Mouse (Mus musculus) cerebellum, adult 2 months (tissue): ENCODE measurements at regions not wholly inside any gene's neighbourhood (a gene's known extent, or its start where the extent isn't known, plus 50 kb on each side); places are given as distances from the start of the nearest gene placed in this dataset.

ENCODE experiments used
- DNase-seq, 2 experiments: peaks; one replicate each; pipeline ENCODE4 v3.0.0; 2021
- H3K27ac ChIP-seq: fragments of 200-500 bp; 2 replicates; pipeline ENCODE4 v1.5.1; 2012; ENCODE audit warnings: low read length, control low read depth, inconsistent platforms; ENCODE audit not compliant: insufficient read depth
- H3K27me3 ChIP-seq: fragments of 200-500 bp; 2 replicates; pipeline ENCODE4 v1.6.1; 2012; ENCODE audit warnings: inconsistent platforms, mild to moderate bottlenecking, low read length, moderate library complexity; ENCODE audit not compliant: control insufficient read depth, insufficient read depth
- H3K4me1 ChIP-seq: fragments of 200-500 bp; 2 replicates; pipeline ENCODE4 v1.6.1; 2011; ENCODE audit warnings: low read length; ENCODE audit not compliant: control insufficient read depth, insufficient read depth
- H3K4me3 ChIP-seq: fragments of 200-500 bp; replicated peaks from 2 replicates; pipeline ENCODE3; 2011; ENCODE audit warnings: mild to moderate bottlenecking, low read depth, low read length, control low read depth; ENCODE audit not compliant: insufficient read depth
- CTCF ChIP-seq: fragments of 200-500 bp; IDR thresholded peaks from 2 replicates; pipeline ENCODE4 v1.5.1; 2011; ENCODE audit warnings: low read depth, mild to moderate bottlenecking, control low read depth, low read length, moderate library complexity, borderline replicate concordance; ENCODE audit not compliant: insufficient read depth
- POLR2A ChIP-seq: fragments of 200-500 bp; IDR thresholded peaks from 2 replicates; pipeline ENCODE4 v1.6.1; 2011; ENCODE audit warnings: low read length, control low read depth, borderline replicate concordance; ENCODE audit not compliant: insufficient read depth
- WGBS: fragments of 180-500 bp; shearing (Covaris S2); methylation state at CpG from one replicate; pipeline ENCODE4 v1.1.7; 2018; 5-methylcytosine and 5-hydroxymethylcytosine counted together

DNA sequence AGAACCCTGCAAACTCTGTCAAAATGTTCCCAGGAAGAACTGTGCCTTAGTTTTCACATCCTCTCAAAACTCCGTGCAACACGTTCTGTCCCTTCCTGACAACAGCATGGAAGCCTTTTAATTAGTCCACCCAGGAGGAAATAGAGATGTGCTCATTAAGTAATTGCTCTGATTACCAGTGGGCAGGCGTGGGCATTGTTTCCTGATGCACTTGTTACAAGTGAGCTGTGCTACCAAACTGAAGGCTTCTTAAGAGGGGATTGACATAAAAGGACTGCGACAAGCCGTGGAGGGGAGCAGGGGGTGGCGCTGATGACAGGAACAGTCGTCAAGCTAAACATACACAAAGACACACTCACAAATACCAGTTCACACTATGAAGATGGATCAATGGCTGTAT lies 192.1 kb upstream of the Veph1 start:
- 26% methylated on average over 7 of the region's 7 CpGs for whole genome bisulfite sequencing
- H3K27ac ChIP-seq, result no peak overlapping the region
- no peak for TF ChIP-seq CTCF
- no peak for TF ChIP-seq POLR2A
- no peaks in the 10 kb centered on the region for H3K27me3 ChIP-seq
- H3K4me3 ChIP-seq, result no peak overlapping the region
- DNase-seq, result no peak
- H3K4me1 ChIP-seq, result no peaks in the 10 kb centered on the region

DNA sequence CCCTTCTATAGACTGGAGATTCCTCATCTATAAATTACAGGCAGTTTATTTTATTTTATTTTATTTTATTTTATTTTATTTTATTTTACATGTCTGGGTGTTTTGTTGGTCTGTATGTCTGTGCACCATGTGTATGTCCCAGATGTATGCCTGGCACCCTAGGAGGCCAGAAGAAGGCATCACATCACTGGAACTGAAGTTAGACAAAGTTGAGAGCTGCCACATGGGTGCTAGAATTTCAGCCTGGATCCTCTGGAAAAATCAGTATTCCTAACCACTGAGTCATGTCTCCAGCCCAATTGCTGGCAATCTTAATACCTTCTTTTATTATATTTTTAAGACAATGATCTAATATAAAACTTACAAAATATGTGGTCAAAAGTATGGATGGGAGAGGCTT lies 190.0 kb upstream of the Veph1 start:
- no peak for TF ChIP-seq POLR2A
- no peak for TF ChIP-seq CTCF
- no peaks in the 10 kb centered on the region for H3K4me1 ChIP-seq

DNA sequence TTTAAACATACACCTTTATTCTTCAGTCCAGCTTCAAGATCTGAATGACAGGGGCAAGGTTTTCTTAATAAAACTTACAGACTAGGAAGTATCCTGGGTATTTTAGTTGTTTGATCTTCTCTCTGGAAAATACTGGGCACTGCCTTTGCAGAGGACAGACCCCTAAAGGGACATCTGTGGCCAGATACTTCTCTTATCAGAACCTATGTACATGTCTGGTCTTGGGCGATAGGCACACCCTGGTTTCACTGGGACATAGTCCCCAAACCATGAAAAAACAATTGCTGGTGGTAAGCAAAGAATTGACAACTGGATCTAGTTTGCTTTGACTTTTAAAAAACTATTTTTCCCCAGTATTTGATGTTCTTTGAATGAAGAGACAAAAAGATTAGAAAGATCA lies 189.5 kb upstream of the Veph1 start:
- DNase-seq, result no peak

More for the DNA sequence above, 190.0 kb upstream of the Veph1 start:
- no peaks in the 10 kb centered on the region for H3K27me3 ChIP-seq
- no peak overlapping the region for H3K27ac ChIP-seq
- DNase-seq, result no peak
- no peak overlapping the region for H3K4me3 ChIP-seq

DNA sequence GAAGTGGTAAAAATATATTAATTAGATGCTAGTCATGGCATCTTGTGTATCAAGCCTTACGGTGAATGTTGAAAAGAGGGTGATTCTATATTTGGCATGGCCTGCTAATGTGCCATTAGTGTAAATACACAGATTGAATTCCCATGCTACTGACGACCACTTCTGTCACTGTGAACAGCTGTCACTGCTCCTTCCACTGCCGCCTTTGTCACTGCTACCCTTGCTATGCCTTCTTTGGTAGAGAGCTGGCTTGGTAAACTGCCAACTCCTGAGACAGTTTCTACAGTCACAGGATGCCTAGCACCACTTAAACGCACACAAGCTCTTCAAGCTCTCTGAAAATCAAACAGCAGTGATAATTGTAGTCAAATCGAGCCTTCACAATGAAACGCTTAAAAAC lies 184.1 kb upstream of the Veph1 start:
- DNase-seq, result no peak
- no peaks in the 10 kb centered on the region for H3K4me1 ChIP-seq
- 22% methylated on average over 6 of the region's 6 CpGs for WGBS
- no peak overlapping the region for H3K27ac ChIP-seq
- no peak for TF ChIP-seq POLR2A
- TF ChIP-seq CTCF, result no peak
- no peak overlapping the region for H3K4me3 ChIP-seq
- H3K27me3 ChIP-seq, result no peaks in the 10 kb centered on the region

More for the DNA sequence above, 189.5 kb upstream of the Veph1 start:
- TF ChIP-seq POLR2A (no peak), CTCF (no peak)
- H3K27ac ChIP-seq, result no peak overlapping the region
- 96% methylated on average over 1 of the region's 1 CpGs for WGBS
- no peaks in the 10 kb centered on the region for H3K27me3 ChIP-seq
- no peaks in the 10 kb centered on the region for H3K4me1 ChIP-seq
- H3K4me3 ChIP-seq, result no peak overlapping the region

DNA sequence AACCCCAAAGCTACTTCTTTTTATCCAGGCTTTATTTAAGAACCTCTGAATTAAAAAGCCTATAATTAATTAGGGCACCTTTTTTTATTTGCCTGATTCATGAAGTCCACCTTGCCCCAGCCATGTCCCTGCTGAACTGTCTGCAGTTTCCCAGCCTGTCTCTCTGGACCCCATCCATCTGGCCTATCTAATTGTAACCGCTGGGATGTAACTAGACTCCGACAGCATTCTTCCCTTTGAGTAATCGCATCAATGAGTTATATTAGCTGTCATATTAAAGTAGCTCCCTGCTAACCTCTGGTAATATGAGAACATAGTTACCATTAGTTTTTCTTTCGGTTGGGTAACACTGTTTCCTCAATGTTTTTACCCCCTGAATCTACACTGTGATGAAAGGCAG lies 182.6 kb upstream of the Veph1 start:
- no peak overlapping the region for H3K27ac ChIP-seq
- DNase-seq, result no peak
- H3K4me3 ChIP-seq, result no peak overlapping the region
- TF ChIP-seq CTCF, result no peak
- H3K4me1 ChIP-seq, result no peaks in the 10 kb centered on the region
- H3K27me3 ChIP-seq, result no peaks in the 10 kb centered on the region
- 15% methylated on average over 4 of the region's 4 CpGs for WGBS

DNA sequence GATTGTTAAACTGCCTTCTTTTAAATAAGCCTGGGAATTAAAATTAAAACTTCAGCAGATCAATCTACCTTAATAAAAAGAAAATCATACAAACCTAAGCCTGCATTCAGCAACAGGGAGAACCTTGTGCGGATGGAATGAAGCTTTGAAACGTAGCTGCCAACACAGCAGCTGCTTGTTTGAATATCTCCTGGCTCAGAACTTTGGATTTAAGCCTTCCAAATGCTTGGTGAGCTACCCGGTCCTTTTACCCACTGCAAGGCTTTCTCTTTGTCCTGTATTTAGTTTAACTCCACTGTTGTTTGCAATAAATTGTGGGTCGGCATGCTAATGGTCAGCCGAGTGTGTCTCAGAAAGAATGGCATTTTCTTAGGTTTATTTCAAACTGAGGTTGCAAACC lies 169.7 kb upstream of the Veph1 start:
- TF ChIP-seq CTCF (no peak), POLR2A (no peak)
- 44% methylated on average over 5 of the region's 5 CpGs for WGBS
- Histone ChIP-seq H3K4me1 (no peaks in the 10 kb centered on the region), H3K4me3 (no peak overlapping the region), H3K27me3 (no peaks in the 10 kb centered on the region), H3K27ac (no peak overlapping the region)
- no peak for DNase-seq

DNA sequence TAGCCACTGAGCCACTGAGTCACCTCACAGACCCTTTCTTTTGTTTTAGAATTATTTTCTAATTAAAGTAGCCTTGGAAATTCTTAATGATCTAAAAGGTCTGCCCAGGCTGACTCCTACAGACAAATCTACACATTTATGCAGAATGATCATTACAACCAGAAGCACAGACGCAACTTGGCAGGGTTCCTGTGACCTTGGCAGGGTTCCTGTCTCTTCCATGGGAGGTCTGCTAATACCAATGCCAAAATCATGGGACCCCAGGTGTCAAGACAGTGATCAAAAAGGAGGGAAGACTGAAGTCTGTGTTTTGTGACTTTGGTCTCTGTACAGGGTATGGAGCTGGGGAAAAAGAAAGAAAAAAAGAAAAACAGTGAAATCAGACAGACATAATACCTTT lies 168.7 kb upstream of the Veph1 start:
- DNase-seq, result no peak
- TF ChIP-seq CTCF (no peak), POLR2A (no peak)
- no peak overlapping the region for H3K27ac ChIP-seq
- no peaks in the 10 kb centered on the region for H3K4me1 ChIP-seq
- H3K4me3 ChIP-seq, result no peak overlapping the region
- WGBS, result 35% methylated on average over 1 of the region's 1 CpGs
- H3K27me3 ChIP-seq, result no peaks in the 10 kb centered on the region

DNA sequence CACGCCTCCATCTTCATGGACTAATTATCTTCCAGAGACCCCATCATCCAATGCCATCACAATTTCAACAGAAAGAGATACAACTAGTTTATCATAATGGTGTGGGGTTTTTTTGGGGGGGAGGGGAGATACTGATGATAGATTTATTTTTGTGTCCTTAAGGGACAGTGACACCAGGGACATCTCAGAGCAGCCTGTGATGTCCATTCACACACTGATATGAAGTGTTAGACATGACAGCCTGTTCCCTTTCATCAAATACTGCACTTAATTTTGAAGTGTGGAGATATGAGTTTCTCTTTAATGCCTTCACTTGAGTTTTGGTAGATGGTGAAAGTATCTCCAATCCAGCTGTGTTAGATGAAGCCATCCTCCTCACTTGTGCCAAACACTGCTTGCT lies 165.7 kb upstream of the Veph1 start:
- Histone ChIP-seq H3K27ac (no peak overlapping the region), H3K4me1 (no peaks in the 10 kb centered on the region), H3K4me3 (no peak overlapping the region), H3K27me3 (no peaks in the 10 kb centered on the region)
- WGBS, result 25% methylated on average over 1 of the region's 1 CpGs
- no peak for TF ChIP-seq POLR2A
- TF ChIP-seq CTCF, result no peak
- no peak for DNase-seq
